Mouse (Mus musculus) left cerebral cortex, postnatal 36 days (tissue): ENCODE data around the gene Prss34. TPM values are rescaled to one million over a fixed set of nuclear protein-coding genes. Genes with fewer than 3 reads are reported as not detected.

Experiments
- DNase-seq, 2 experiments: peaks; one replicate each; pipeline ENCODE4 v3.0.0; 2021 to 2022; ENCODE audit warnings: low spot score in 2 of 2, mixed read lengths in 1 of 2
- intact Hi-C: fragments of 180-260 bp; cut with DNase I; formaldehyde crosslinking; loops from one replicate; pipeline ENCODE4 v1.15.1; 2025
- total RNA-seq, 2 experiments: library from RNA; stranded (reverse); gene quantifications; 2 replicates each; pipeline ENCODE4 v1.2.3; 2021

The Prss34 gene
- total RNA-seq, 2 experiments from 2014 or later = not detected

DNA sequence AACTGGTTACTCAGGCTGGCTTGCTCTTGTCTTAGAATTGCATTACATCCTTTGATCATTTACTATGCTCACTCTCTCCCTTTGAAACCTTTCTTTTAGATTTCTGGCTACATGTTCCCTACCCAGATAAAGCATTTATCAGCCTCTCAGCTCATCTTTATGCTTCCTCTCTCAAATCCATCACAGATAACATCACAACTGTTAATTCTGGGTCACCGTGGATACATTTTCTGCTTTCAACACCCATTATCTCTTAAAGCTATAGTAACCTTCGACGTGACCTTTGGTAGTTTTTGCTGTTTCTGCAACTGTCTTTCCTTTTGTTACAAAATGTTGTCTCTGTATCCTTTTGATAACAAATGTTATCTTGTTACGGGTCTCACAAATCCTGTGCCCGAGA, 4.7 kb upstream of the Prss34 start:
- intact Hi-C loops = no loop called here
- DNase-seq = no peak

DNA sequence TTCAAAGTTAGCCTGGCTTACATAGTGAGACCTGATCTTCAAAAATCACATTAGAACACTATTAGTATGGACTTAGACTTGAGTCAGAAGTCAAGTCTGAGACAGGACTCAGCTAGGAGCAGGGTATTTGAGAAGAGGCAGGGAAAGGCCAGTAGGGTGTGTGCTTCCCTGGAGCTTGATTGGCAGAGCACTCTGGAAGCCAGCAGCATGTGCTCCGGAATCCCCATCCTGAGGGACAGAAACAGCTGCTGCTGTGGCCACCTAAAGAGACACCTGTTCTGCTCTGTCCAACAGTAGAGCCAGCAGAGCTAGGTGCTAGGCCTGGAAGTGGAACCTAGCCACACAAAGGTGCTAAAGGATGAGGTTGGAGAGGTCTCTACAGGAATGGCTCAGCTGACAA, 4.1 kb upstream of the Prss34 start:
- DNase-seq = no peak
- intact Hi-C loops = no loop called here

DNA sequence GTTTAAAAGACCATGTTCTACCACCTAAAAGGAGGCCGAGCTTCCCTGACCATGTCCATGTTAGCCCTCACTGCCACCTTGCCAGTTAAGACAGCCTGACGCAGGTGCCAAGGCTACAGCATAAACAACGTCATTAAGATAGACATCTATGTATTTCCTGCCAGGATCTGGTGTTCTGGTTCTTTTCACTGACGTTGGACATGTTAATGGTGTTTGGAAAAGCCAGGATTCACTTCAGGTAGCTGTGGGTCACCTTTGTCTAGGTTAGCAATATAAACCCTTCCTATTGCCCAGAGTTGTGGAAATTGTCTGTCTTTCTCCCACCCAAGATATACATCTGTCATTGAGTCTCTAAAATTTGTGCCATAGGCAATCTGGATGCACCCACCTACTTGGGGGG, 10.2 kb downstream of the Prss34 start, which contains the start of gene Prss28:
Gene Prss28, plus strand, starts transcription at position 301 of the 400 bp plus-strand sequence.
- DNase-seq = no peak
- intact Hi-C loops = no loop called here

DNA sequence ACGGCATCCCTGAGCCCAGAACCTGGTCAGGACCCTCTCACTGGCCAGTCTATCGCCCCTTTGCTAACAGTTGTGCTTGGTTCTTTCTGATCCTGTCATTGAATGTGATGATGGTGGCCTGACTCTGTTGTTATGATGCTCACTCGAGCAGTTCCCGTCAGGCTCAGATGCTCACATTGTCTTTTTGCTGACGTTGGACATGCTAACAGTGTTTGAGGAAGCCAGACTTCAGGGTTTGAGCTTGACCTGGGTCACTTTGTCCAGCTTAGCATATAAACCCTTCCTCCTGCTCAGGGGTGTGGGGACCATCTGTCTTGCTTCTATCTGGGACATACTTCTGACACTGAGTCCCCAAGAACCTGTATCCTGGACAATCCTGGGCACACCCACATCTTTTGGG, 20.2 kb downstream of the Prss34 start, which contains the start of gene Prss29:
Gene Prss29, plus strand, starts transcription at position 301 of the 400 bp plus-strand sequence.
- intact Hi-C loops = no loop called here
- no peak for DNase-seq

DNA sequence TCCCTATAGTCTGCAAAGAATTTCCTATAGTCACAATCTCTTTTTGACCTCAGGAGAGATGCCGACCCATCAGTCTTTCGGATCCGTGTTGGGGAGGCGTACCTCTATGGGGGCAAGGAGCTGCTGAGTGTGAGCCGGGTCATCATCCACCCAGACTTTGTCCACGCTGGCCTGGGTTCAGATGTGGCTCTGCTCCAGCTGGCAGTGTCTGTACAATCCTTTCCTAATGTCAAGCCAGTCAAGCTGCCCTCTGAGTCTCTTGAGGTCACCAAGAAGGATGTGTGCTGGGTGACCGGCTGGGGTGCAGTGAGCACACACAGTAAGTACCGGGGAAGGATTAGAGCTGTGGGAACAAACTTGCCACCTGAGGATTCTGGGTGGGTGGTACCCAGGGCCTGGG, 22.6 kb downstream of the Prss34 start:
- intact Hi-C loops = no loop called here
- no peak for DNase-seq

DNA sequence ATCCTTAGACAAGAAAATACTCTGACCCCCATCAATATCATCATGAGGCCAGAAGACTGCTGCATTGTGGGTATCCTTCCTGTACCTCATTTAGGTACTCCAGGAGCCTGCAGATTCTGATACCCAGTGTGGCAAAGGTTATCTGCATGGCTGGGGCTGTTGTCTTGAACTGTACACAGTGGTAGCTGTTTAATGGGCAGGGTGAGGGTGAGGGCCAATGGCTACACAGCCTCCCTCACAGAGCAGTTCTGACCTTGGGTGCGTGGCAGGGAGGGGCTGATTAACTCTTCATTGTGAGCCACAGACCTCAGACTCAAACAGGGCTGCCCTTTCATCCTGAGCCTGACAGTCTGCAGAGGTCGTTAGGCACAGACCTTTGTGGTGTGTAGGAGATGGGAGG, 24.7 kb downstream of the Prss34 start:
- DNase-seq = no peak
- intact Hi-C loops = no loop called here

DNA sequence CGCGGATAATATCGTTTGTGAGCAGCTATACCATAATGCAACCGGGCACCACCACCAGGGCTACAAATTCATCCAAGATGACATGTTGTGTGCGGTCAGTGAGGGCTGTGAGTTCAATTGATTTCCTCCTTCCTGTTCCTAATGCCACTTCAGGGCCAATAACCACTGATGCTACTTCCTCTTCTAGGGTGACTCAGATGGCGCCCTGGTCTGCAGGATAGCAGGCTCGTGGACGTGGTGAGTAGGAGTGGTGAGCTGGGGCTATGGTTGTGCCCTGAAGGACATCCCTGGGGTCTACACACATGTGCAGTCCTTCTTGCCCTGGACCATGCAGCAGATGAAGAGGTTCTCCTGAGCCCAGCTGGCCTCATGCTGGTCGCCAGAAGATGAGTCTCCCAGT, 34.1 kb downstream of the Prss34 start:
- intact Hi-C loops = no loop called here
- DNase-seq = no peak

DNA sequence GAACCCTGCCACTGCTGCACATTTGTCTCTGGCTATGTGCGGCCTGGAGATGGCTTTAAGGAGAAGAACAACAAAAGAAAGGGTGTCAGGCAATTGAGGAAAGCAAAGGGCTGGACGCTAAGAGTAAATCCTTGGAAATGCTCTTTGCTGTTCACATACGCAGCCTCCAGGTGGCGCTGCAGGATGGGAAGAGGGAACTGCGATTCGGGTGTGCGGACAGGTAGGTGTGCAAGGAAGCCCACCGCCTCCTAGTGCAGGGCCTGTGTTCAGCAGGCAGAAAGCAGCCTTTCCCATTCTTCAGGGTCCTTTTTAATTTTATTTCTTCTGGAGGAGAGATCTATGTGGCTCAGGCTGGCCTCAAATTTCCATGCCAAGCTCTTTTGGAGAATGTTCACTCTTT, 35.7 kb downstream of the Prss34 start:
- intact Hi-C loops = loop anchor here (1.0 to 2.0 kb wide), 2 partner anchors 29 to 137 kb away; no protein-coding TSS in a partner anchor
- peak; percentile 45 to 57 for DNase-seq

DNA sequence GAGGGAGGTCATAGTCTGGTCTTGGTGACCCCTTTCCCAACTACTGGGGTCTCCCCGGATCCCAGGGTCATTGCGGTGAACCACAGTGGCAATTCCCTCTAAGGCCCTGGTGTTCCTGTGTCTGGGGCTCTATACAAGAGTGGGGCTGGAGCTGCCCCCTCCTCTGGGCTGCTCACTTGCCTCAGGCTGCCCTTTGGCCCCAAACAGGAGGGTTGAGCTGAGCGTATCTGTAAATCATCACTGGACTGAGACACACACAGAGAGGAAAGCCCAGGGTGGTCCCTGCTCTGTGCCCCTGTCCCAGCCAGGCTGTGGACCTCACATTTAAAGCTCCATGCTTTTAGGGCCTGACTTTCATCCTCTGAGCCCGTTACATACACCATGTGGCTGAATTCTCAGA, 40.0 kb downstream of the Prss34 start:
- no peak for DNase-seq
- intact Hi-C loops = no loop called here

DNA sequence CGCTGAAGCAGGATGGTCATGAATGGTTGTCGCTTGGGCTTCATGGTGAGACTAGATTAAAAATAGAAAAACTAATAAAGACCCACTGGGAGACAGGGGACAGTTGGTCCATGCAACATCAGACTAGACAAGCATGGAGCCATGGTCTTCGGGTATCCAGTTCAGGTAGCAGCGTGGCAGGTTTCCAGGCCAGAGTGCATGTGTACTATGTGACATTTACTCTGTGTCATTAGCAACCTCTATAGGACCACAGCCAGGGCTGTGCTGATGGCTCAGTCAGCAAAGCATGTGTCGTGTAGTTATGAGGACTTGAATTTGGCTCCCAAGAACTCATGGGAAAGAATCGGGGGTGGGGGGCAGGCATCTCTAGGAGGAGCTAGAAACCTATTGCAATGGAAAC, 41.8 kb downstream of the Prss34 start:
- intact Hi-C loops = no loop called here
- no peak for DNase-seq

DNA sequence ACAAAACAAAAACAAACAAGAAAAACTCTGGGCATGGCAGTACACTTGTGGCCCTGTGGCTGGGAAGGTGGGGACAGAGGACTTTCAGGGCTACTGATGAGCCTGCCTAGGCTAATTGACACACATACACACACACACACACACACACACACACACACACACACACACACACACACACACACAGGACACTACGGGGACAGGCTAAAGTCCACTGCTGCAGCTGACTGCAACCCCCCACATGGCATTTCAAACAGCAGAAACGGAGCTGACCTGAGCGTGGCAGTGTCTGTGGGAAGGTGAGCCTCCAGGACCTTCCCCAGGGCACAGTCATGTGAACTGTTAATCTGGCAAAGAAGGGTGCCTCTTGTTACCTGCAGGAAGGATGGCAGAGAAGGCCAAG, 43.3 kb downstream of the Prss34 start:
- DNase-seq = no peak
- intact Hi-C loops = no loop called here

DNA sequence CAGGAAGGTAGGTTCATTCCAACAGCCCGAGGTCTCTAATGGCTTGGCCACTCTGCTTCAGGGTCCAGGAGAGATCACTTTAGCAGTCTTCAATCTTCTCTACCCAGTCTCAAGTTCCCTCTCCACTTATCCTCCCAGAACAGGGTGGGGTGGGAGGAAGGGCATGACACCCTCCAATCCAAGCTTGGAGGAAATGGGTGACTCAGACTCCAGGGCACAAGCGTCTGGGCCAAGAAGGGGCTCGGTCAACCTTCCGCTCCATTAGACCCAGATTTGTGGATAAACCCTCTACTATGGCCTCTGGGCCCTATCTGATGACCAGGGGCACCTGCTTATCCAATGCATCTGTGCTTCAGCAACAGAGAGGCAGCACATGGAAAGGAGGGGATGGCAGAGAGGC, 47.3 kb downstream of the Prss34 start, which contains the start of gene Tpsab1:
Gene Tpsab1, minus strand, starts transcription at position 101 of the 400 bp plus-strand sequence.
- no peak for DNase-seq

More for the DNA sequence above, 47.3 kb downstream of the Prss34 start, which contains the start of gene Tpsab1:
- intact Hi-C loops = no loop called here

Other genes starting within 250 kb of the Prss34 start
- gene Tmem204, start 214.8 kb upstream of the Prss34 start, total RNA-seq = 10 to 100 TPM in 1 of 2 experiments, 1 to 10 TPM in 1; 9.1 to 10.3 TPM
- 10 to 100 TPM; 24.3 to 30.0 TPM for gene Telo2, start 182.4 kb upstream of the Prss34 start, total RNA-seq
- under 1 TPM; 0.67 to 0.91 TPM for gene Ptx4, start 177.6 kb upstream of the Prss34 start, total RNA-seq
- gene Clcn7, start 165.0 kb upstream of the Prss34 start, total RNA-seq = 10 to 100 TPM; 49.9 to 55.2 TPM
- gene Ccdc154, start 135.9 kb upstream of the Prss34 start, total RNA-seq = under 1 TPM in 1 of 2 experiments, not detected in 1; 0.48 TPM
- not detected for gene Gm38655, start 122.9 kb upstream of the Prss34 start, total RNA-seq
- gene BC003965, start 113.8 kb upstream of the Prss34 start, total RNA-seq = 10 to 100 TPM; 20.3 to 20.6 TPM
- gene Unkl, start 110.0 kb upstream of the Prss34 start, total RNA-seq = 10 to 100 TPM; 34.4 to 39.1 TPM
- gene Gnptg, start 58.3 kb upstream of the Prss34 start, total RNA-seq = 10 to 100 TPM; 80.5 to 80.8 TPM
- gene Tsr3, start 58.2 kb upstream of the Prss34 start, total RNA-seq = 10 to 100 TPM; 21.9 to 26.2 TPM
- 10 to 100 TPM; 12.3 to 24.4 TPM for gene Baiap3, start 42.0 kb upstream of the Prss34 start, total RNA-seq
- 100 to 1,000 TPM; 221 to 225 TPM for gene Ube2i, start 23.8 kb upstream of the Prss34 start, total RNA-seq
- gene Prss28, start 10.3 kb downstream of the Prss34 start, total RNA-seq = not detected
- gene Prss29, start 20.3 kb downstream of the Prss34 start, total RNA-seq = not detected
- not detected for gene Tpsab1, start 47.2 kb downstream of the Prss34 start, total RNA-seq
- not detected for gene Tpsb2, start 67.9 kb downstream of the Prss34 start, total RNA-seq
- not detected for gene Tpsg1, start 70.9 kb downstream of the Prss34 start, total RNA-seq
- 10 to 100 TPM; 29.7 to 53.7 TPM for gene Cacna1h, start 135.4 kb downstream of the Prss34 start, total RNA-seq
- gene Tekt4, start 156.2 kb downstream of the Prss34 start, total RNA-seq = 1 to 10 TPM; 1.8 to 3.5 TPM
- gene Sstr5, start 198.9 kb downstream of the Prss34 start, total RNA-seq = under 1 TPM; 0.12 to 0.16 TPM